Mouse (Mus musculus) left cerebral cortex, postnatal 14 days (tissue): ENCODE results near the gene Tiam2. TPM values are rescaled to one million over a fixed set of nuclear protein-coding genes. Genes with fewer than 3 reads are reported as not detected.
"Not testable (repeated sequence)": the region's sequence is repeated elsewhere in the genome, so short reads cannot be mapped to it uniquely, and the experiment has no call there.

ENCODE experiments used
- DNase-seq, 2 experiments: peaks; one replicate each; pipeline ENCODE4 v3.0.0; 2021 to 2022; ENCODE audit warnings: low spot score in 2 of 2, mixed read lengths in 1 of 2
- intact Hi-C: fragments of 180-260 bp; cut with DNase I; formaldehyde crosslinking; loops from one replicate; pipeline ENCODE4 v1.15.1; 2025
- total RNA-seq, 2 experiments: library from RNA; stranded (reverse); gene quantifications; 2 replicates each; pipeline ENCODE4 v1.2.3; 2021

Gene Tiam2
- total RNA-seq, 2 experiments from 2014 or later: 78.4 to 86.5 TPM

GRCm38 (mm10) chr17:3336887-3337524, 10.6 kb downstream of the Tiam2 start:
- no peak for DNase-seq
- intact Hi-C loops: no loop called here

DNA sequence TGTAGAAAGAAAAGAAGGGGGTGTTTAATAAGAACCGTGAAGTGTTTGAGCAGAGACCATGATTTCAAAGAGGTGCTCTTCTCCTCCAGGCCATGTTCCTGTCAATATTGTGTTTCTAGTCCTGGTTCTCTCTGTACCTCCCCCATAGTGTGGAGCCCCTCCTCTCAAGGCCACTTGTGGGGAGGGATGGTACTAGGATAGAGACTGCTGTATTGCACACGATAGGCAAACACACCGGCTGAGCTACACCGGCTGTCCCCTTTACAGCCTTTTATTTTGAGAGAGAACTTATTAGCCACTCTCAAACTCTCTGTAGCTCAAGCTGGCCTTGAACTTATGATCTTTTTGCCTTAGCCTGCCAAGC, 11.1 kb downstream of the Tiam2 start:
- intact Hi-C loops: no loop called here
- DNase-seq: no peak

- DNase-seq: no peak
- intact Hi-C loops: no loop called here
Observed at GRCm38 (mm10) chr17:3338821-3339220, 12.4 kb downstream of the Tiam2 start.

DNA sequence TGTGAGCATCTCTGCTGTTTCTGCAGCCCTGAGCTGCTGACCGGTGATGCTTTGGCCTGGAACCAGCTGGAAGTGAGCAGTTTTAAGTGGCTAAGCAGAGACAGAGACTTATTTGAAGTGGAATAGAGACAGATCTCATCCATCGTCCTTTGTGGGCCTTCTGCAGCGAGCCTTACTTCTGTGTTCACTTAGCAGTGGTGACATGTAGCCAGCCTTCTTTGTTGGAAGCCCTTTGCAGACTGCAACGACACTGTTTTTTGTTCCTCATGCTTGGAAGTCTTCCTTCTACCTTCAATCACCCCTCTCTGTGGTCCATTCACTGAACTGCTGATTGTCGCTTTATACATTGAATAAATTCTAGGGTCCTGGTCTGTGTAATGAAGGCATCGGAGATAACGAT, 18.5 kb downstream of the Tiam2 start:
- intact Hi-C loops: no loop called here
- DNase-seq: no peak

GRCm38 (mm10) chr17:3345276-3345885, 19.0 kb downstream of the Tiam2 start:
- no peak for DNase-seq
- intact Hi-C loops: no loop called here

GRCm38 (mm10) chr17:3347800-3348199, 21.4 kb downstream of the Tiam2 start:
- no peak for DNase-seq
- intact Hi-C loops: no loop called here

- no peak for DNase-seq
- intact Hi-C loops: no loop called here
Observed at GRCm38 (mm10) chr17:3349331-3349730, 23.0 kb downstream of the Tiam2 start.

GRCm38 (mm10) chr17:3349939-3350338, 23.6 kb downstream of the Tiam2 start:
- DNase-seq: no peak
- intact Hi-C loops: no loop called here

DNA sequence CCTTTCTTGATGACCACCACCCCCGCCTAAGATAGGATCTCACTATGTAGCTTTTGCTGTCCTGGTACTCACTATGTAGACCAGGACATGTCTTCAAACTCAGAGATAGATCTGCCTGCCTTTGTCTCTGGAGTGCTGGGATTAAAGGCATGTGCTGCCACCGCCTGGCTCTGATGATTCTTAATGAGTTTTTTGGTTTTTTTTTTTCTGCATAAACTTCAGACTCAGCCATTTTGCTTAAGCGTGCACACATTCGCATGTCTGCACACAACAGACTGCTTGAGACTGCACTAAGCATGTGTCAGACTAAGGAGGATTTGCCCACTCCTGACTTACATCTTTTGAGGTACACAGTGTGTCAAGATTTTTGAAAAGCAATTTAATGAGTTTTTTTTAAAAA, 24.0 kb downstream of the Tiam2 start:
- intact Hi-C loops: no loop called here
- no peak for DNase-seq

DNA sequence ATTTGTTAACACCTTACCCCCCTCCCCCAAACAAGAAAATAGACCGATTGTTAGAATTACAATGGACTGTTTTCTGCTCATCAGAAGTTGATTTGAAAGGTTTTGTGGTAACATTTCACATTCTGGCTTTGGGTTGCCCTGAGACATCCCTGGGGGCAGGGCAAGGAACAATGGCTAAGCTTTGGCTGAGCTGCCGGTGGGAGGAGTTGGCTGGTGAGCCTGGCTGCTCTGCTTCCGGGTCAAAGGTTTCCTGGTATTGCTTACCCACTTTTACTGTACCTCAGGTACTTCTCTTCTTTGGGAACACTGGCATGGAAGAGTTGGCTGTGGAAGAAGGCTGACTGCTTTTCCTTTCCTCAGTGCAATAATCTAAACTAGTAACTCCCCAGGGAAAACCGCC, 25.3 kb downstream of the Tiam2 start:
- DNase-seq: no peak
- intact Hi-C loops: no loop called here

DNA sequence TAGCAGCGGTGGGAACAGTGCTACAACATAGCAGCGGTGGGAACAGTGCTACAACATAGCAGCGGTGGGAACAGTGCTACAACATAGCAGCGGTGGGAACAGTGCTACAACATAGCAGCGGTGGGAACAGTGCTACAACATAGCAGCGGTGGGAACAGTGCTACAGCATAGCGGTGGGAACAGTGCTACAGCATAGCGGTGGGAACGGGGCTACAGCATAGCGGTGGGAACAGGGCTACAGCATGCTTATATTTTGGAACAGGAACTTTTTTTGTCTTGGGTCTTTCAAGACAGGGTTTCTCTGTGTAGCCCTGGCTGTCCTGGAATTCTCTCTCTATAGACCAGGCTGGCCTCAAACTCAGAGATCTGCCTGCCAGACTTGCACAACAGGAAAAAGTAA, 26.8 kb downstream of the Tiam2 start:
- intact Hi-C loops: not testable (repeated sequence)

DNA sequence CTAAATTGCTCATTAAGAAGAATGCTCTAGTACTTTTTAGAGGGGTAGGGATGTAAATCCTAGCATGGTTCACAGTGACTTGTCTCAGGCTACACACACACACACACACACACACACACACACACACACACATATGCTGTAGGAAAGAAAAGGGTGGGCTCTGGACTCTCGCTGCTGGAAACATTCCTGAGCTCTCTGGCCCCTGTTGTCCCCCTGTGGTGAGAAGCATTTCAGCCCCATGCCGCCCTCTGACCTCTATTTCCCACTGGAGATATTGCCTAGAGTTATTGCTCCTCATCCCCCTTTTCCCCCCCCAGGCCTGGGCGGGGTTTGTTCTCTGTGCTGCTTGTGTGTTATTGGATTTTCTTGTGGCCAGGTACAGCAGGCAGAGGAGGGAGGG, 28.5 kb downstream of the Tiam2 start:
- no peak for DNase-seq

More for the DNA sequence above, 26.8 kb downstream of the Tiam2 start:
- DNase-seq: not testable (repeated sequence)

DNA sequence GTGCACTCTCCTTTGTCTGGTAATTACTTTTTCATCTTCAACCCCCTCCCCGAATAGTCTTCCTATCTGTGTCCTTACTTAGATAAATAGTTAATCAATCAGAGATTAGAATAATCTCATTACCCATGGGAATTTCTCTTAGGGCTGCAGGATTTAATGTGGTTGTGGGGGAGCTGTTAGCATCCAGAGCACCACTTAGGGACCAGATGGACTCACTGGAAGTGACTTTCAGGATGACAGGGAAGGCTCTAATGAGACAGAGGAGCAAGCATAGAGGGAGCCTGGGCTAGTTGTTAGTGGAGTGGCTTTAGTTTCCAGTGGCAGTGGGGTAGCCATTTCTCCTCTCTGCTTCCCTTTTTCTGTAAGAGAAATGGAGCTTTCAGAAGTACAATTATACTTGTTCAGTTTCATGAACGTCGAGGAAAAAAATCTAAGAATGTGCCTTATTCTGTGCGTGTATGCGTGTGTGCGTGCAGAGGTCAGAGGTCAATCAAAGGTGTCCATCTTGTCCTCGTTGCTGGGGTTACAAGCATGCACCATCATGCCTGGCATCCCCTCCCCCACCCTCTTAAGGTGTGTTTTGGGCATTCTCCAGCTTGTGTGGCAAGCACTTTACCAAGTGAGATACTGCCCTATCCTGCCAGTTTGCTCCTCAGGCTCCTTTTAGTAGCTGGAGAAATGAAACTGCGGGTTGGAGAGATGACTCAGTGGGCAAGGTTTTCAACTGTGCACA, 30.4 kb downstream of the Tiam2 start:
- intact Hi-C loops: no loop called here
- DNase-seq: no peak

More for the DNA sequence above, 28.5 kb downstream of the Tiam2 start:
- intact Hi-C loops: no loop called here

- intact Hi-C loops: no loop called here
Observed at GRCm38 (mm10) chr17:3360236-3360635, 33.9 kb downstream of the Tiam2 start.

GRCm38 (mm10) chr17:3361751-3362150, 35.4 kb downstream of the Tiam2 start:
- no peak for DNase-seq
- intact Hi-C loops: no loop called here

More at GRCm38 (mm10) chr17:3360236-3360635, 33.9 kb downstream of the Tiam2 start:
- no peak for DNase-seq

DNA sequence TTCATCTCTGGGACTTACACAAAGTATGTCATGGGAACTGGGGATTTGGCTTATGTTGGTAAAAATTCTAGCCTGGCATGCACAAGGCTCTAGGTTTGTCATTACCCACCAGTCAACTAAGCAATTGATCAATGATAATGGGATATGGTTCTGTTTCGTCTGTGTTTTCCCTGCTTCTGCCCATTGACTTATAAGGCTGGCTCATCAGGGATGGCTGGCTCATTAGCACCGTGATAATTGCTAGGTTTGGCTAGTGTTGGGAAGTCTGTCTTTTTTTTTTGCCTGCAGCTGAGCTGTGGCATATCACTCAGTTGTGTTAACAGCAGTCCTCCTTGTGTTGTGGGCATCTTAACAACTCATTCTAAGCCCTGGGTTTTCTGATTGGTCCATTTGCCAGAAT, 36.8 kb downstream of the Tiam2 start:
- intact Hi-C loops: no loop called here

GRCm38 (mm10) chr17:3366741-3367140, 40.4 kb downstream of the Tiam2 start:
- intact Hi-C loops: no loop called here
- DNase-seq: peak in 1 of 2 experiments; percentile 31

More for the DNA sequence above, 36.8 kb downstream of the Tiam2 start:
- DNase-seq: no peak

DNA sequence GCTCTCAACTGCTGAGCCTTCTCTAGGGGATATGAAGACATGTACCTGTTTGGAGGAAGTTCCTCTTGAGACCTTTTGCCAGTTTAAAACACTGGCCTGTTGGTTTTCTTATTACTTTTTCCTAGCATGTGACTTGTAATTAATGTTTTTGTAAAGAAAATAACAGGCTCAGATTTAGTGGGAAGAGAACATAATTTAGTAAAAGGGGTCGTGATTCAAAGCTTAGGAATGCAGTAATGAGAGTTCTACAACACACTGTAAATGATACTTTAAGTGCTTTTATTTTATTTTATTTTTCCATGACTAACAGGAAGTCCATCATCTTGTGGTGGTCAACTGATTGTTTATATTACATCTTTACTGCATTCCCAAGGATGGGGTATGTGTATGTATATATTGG, 42.0 kb downstream of the Tiam2 start:
- intact Hi-C loops: no loop called here
- DNase-seq: no peak

GRCm38 (mm10) chr17:3369631-3370030, 43.3 kb downstream of the Tiam2 start:
- intact Hi-C loops: no loop called here
- no peak for DNase-seq

- DNase-seq: no peak
- intact Hi-C loops: no loop called here
Observed at GRCm38 (mm10) chr17:3378606-3379005, 52.2 kb downstream of the Tiam2 start.
